Mouse (Mus musculus) brown adipose tissue, adult 24 weeks (tissue): ENCODE data around the gene Faim. TPM values are rescaled to one million over a fixed set of nuclear protein-coding genes. Genes with fewer than 3 reads are reported as not detected.

Source experiments
- polyA plus RNA-seq: library from polyadenylated mRNA; stranded (reverse); fragments of >200 nt; gene quantifications from 2 replicates; pipeline ENCODE4 v1.2.4, GENCODE M21; 2012; ENCODE audit not compliant: missing spikeins, insufficient read depth, insufficient read length

Faim gene
- polyA plus RNA-seq, 1 experiment: 28.6 TPM

Other genes starting within 250 kb of the Faim start
- not detected in 2 replicates for gene Prr23a1, start 143.9 kb upstream of the Faim start, polyA plus RNA-seq
- not detected in 2 replicates for gene Prr23a2, start 129.9 kb upstream of the Faim start, polyA plus RNA-seq
- not detected in 2 replicates for gene Prr23a3, start 121.6 kb upstream of the Faim start, polyA plus RNA-seq
- not detected in 2 replicates for gene 7420426K07Rik, start 83.3 kb upstream of the Faim start, polyA plus RNA-seq
- not detected in 2 replicates for gene Foxl2, start 31.1 kb upstream of the Faim start, polyA plus RNA-seq
- not detected in 2 replicates for gene Gm1123, start 49.3 kb downstream of the Faim start, polyA plus RNA-seq
- 9.9 and 11.0 TPM in 2 replicates for gene Pik3cb, start 154.2 kb downstream of the Faim start, polyA plus RNA-seq